Mouse (Mus musculus) kidney, embryonic 14.5 days (tissue): ENCODE data around the gene Ivns1abp. TPM values are rescaled to one million over a fixed set of nuclear protein-coding genes. Genes with fewer than 3 reads are reported as not detected.

Experiments used
- ATAC-seq: fragments of 200-750 bp; cut with Nextera tagmentation; 2 replicates; pipeline ENCODE4 v1.8.0; 2017; ENCODE audit warnings: moderate number of reproducible peaks, mild to moderate bottlenecking, moderate TSS enrichment, moderate library complexity; ENCODE audit not compliant: low FRiP score, low TSS enrichment
- H3K27ac ChIP-seq: fragments of 300-500 bp; sonication (generic); 2 replicates; pipeline ENCODE4 v1.5.1; 2014; ENCODE audit warnings: low read depth, mild to moderate bottlenecking, low read length, moderate library complexity, mixed read lengths
- H3K27me3 ChIP-seq: fragments of 300-500 bp; sonication (generic); 2 replicates; pipeline ENCODE4 v1.6.1; 2014; ENCODE audit warnings: mild to moderate bottlenecking, low read length; ENCODE audit not compliant: control insufficient read depth, insufficient read depth
- H3K36me3 ChIP-seq: fragments of 300-500 bp; sonication (generic); 2 replicates; pipeline ENCODE4 v1.6.1; 2014; ENCODE audit warnings: low read length, mixed read lengths; ENCODE audit not compliant: control insufficient read depth, insufficient read depth
- H3K4me1 ChIP-seq: fragments of 300-500 bp; sonication (generic); 2 replicates; pipeline ENCODE4 v1.6.1; 2014; ENCODE audit warnings: low read length, mixed read lengths; ENCODE audit not compliant: control insufficient read depth, insufficient read depth
- H3K4me2 ChIP-seq: fragments of 300-500 bp; sonication (generic); replicated peaks from 2 replicates; pipeline ENCODE4 v1.6.1; 2014; ENCODE audit warnings: low read depth, mild to moderate bottlenecking, low read length
- H3K4me3 ChIP-seq: fragments of 300-500 bp; sonication (generic); 2 replicates; pipeline ENCODE4 v1.5.1; 2014; ENCODE audit warnings: mild to moderate bottlenecking, low read length
- H3K9ac ChIP-seq: fragments of 300-500 bp; sonication (generic); 2 replicates; pipeline ENCODE4 v1.6.1; 2014; ENCODE audit warnings: low read depth, mild to moderate bottlenecking, low read length, moderate library complexity
- H3K9me3 ChIP-seq: fragments of 300-500 bp; sonication (generic); 2 replicates; pipeline ENCODE4 v1.6.1; 2016; ENCODE audit warnings: low read length; ENCODE audit not compliant: control insufficient read depth
- WGBS: fragments of 180-500 bp; shearing (Covaris S2); extraction: QIAGEN DNeasy Blood & Tissue Kit; methylation state at CpG from one replicate; pipeline ENCODE4 v1.1.7; 2014; 5-methylcytosine and 5-hydroxymethylcytosine counted together
- polyA plus RNA-seq: library from polyadenylated mRNA; unstranded; fragments of >200 nt; fragmentation: Nextera tagmentation; extraction: Ambion mirVana; gene quantifications from 2 replicates; pipeline ENCODE4 v1.2.1, GENCODE M21; 2014

The Ivns1abp gene
- polyA plus RNA-seq, 1 experiment from 2014 or later, result 414 TPM

GRCm38 (mm10) chr1:151307059-151307458 lies 37.2 kb upstream of the Ivns1abp start:
- no peaks in the 10 kb centered on the region for H3K36me3 ChIP-seq
- H3K9me3 ChIP-seq, result no peaks in the 10 kb centered on the region
- H3K27me3 ChIP-seq, result no peaks in the 10 kb centered on the region
- ATAC-seq, result no peak
- H3K27ac ChIP-seq, result no peak overlapping the region
- WGBS, result 43% methylated on average over 2 of the region's 2 CpGs
- no peak overlapping the region for H3K9ac ChIP-seq
- H3K4me3 ChIP-seq, result no peak overlapping the region
- no peak overlapping the region for H3K4me2 ChIP-seq
- H3K4me1 ChIP-seq, result no peaks in the 10 kb centered on the region

GRCm38 (mm10) chr1:151307821-151308220 lies 36.5 kb upstream of the Ivns1abp start:
- no peaks in the 10 kb centered on the region for H3K27me3 ChIP-seq
- H3K4me2 ChIP-seq, result no peak overlapping the region
- ATAC-seq, result no peak
- H3K27ac ChIP-seq, result no peak overlapping the region
- no peaks in the 10 kb centered on the region for H3K36me3 ChIP-seq
- no peak overlapping the region for H3K9ac ChIP-seq
- H3K4me1 ChIP-seq, result no peaks in the 10 kb centered on the region
- 82% methylated on average over 3 of the region's 3 CpGs for WGBS
- H3K4me3 ChIP-seq, result no peak overlapping the region
- H3K9me3 ChIP-seq, result no peaks in the 10 kb centered on the region

GRCm38 (mm10) chr1:151308508-151308907 lies 35.8 kb upstream of the Ivns1abp start:
- Histone ChIP-seq H3K27ac (no peak overlapping the region), H3K4me3 (no peak overlapping the region), H3K27me3 (no peaks in the 10 kb centered on the region), H3K9me3 (no peaks in the 10 kb centered on the region), H3K4me2 (no peak overlapping the region), H3K36me3 (no peaks in the 10 kb centered on the region), H3K9ac (no peak overlapping the region), H3K4me1 (no peaks in the 10 kb centered on the region)
- no peak for ATAC-seq
- 73% methylated on average over 4 of the region's 4 CpGs for WGBS

- 84% methylated on average over 5 of the region's 5 CpGs for WGBS
- no peak for ATAC-seq
These were observed 33.8 kb upstream of the Ivns1abp start for GRCm38 (mm10) chr1:151310511-151310910.

GRCm38 (mm10) chr1:151311379-151311778 lies 32.9 kb upstream of the Ivns1abp start:
- H3K36me3 ChIP-seq, result no peaks in the 10 kb centered on the region
- no peaks in the 10 kb centered on the region for H3K9me3 ChIP-seq
- WGBS, result 86% methylated on average over 11 of the region's 11 CpGs
- no peak overlapping the region for H3K4me2 ChIP-seq
- no peaks in the 10 kb centered on the region for H3K4me1 ChIP-seq
- ATAC-seq, result no peak
- H3K9ac ChIP-seq, result no peak overlapping the region
- no peaks in the 10 kb centered on the region for H3K27me3 ChIP-seq
- no peak overlapping the region for H3K27ac ChIP-seq
- no peak overlapping the region for H3K4me3 ChIP-seq

More at GRCm38 (mm10) chr1:151310511-151310910, 33.8 kb upstream of the Ivns1abp start:
- H3K36me3 ChIP-seq, result no peaks in the 10 kb centered on the region
- H3K27ac ChIP-seq, result no peak overlapping the region
- no peak overlapping the region for H3K4me3 ChIP-seq
- no peak overlapping the region for H3K9ac ChIP-seq
- H3K4me2 ChIP-seq, result no peak overlapping the region
- H3K4me1 ChIP-seq, result no peaks in the 10 kb centered on the region
- H3K9me3 ChIP-seq, result no peaks in the 10 kb centered on the region
- no peaks in the 10 kb centered on the region for H3K27me3 ChIP-seq

GRCm38 (mm10) chr1:151319267-151319666 lies 25.0 kb upstream of the Ivns1abp start:
- H3K4me3 ChIP-seq, result no peak overlapping the region
- H3K4me2 ChIP-seq, result no peak overlapping the region
- no peaks in the 10 kb centered on the region for H3K9me3 ChIP-seq
- no peaks in the 10 kb centered on the region for H3K36me3 ChIP-seq
- H3K9ac ChIP-seq, result no peak overlapping the region
- H3K27me3 ChIP-seq, result no peaks in the 10 kb centered on the region
- no peaks in the 10 kb centered on the region for H3K4me1 ChIP-seq
- no peak for ATAC-seq
- 87% methylated on average over 7 of the region's 7 CpGs for WGBS
- H3K27ac ChIP-seq, result no peak overlapping the region

- no peaks in the 10 kb centered on the region for H3K36me3 ChIP-seq
- H3K27me3 ChIP-seq, result no peaks in the 10 kb centered on the region
- no peak for ATAC-seq
- H3K9ac ChIP-seq, result no peak overlapping the region
- no peaks in the 10 kb centered on the region for H3K9me3 ChIP-seq
- H3K4me1 ChIP-seq, result no peaks in the 10 kb centered on the region
- no peak overlapping the region for H3K27ac ChIP-seq
- WGBS, result 71% methylated on average over 4 of the region's 4 CpGs
- H3K4me3 ChIP-seq, result no peak overlapping the region
- H3K4me2 ChIP-seq, result no peak overlapping the region
These were observed 23.9 kb upstream of the Ivns1abp start for GRCm38 (mm10) chr1:151320408-151320807.

- H3K4me3 ChIP-seq, result no peak overlapping the region
- H3K36me3 ChIP-seq, result no peaks in the 10 kb centered on the region
- H3K9me3 ChIP-seq, result no peaks in the 10 kb centered on the region
- no peak overlapping the region for H3K4me2 ChIP-seq
- H3K4me1 ChIP-seq, result no peaks in the 10 kb centered on the region
- H3K9ac ChIP-seq, result no peak overlapping the region
- ATAC-seq, result no peak
- no peaks in the 10 kb centered on the region for H3K27me3 ChIP-seq
- no peak overlapping the region for H3K27ac ChIP-seq
- WGBS, result 59% methylated on average over 1 of the region's 1 CpGs
These were observed 18.9 kb upstream of the Ivns1abp start for GRCm38 (mm10) chr1:151325328-151325727.

- no peak for ATAC-seq
- H3K36me3 ChIP-seq, result no peaks in the 10 kb centered on the region
- no peaks in the 10 kb centered on the region for H3K9me3 ChIP-seq
- H3K27me3 ChIP-seq, result no peaks in the 10 kb centered on the region
- no peaks in the 10 kb centered on the region for H3K4me1 ChIP-seq
- WGBS, result 82% methylated on average over 14 of the region's 14 CpGs
- H3K9ac ChIP-seq, result no peak overlapping the region
- H3K4me2 ChIP-seq, result no peak overlapping the region
- H3K4me3 ChIP-seq, result no peak overlapping the region
- H3K27ac ChIP-seq, result no peak overlapping the region
These were observed 15.8 kb upstream of the Ivns1abp start for GRCm38 (mm10) chr1:151328341-151329097.
